Comparison of ENCODE assay signal across 8 mouse cellular contexts in the genomic region with DNA sequence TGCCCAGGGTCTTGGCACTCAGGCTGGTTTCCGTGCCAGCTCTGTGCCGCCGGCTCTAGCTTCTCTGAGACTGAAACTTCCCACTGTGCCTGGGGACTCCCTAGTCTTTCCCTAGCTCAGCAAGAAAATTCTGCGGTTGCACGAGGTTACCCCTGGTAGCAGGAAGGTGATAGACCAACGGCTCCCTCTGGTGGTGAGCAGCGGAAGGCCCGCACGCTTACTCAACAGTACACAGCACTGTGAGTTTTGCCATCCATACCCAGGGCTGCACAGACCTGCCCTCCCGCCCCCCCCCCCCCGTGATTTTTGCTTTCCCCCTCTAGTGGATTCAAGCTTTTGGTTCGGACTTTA. TPM values are rescaled to one million over a fixed set of nuclear protein-coding genes. Genes with fewer than 3 reads are reported as not detected.
DNase-seq lines count a peak whose midpoint lies in the region; ATAC-seq lines count a peak whose summit lies in the region.

No protein-coding gene starts in this region.

- H3K27ac ChIP-seq in embryonic facial prominence, embryonic 14.5 days (replicated peaks; ENCODE audit: low read depth, low read length): no peak overlapping the region
- peak overlapping the region; percentile 49 for H3K27ac ChIP-seq in heart, embryonic 10.5 days
- H3K27ac ChIP-seq in kidney, embryonic 14.5 days (ENCODE audit: low read depth, low read length): no peak overlapping the region

- WGBS in embryonic facial prominence, embryonic 14.5 days: 1% methylated on average over 12 of the region's 12 CpGs
- 1% methylated on average over 12 of the region's 12 CpGs for WGBS in heart, embryonic 10.5 days
- WGBS in kidney, embryonic 14.5 days: 0% methylated on average over 12 of the region's 12 CpGs

- peaks cover 49% of the 10 kb centered on the region for H3K4me1 ChIP-seq in embryonic facial prominence, embryonic 14.5 days (ENCODE audit: control insufficient read depth, insufficient read depth, low read length)
- H3K4me1 ChIP-seq in heart, embryonic 10.5 days: peaks cover 56% of the 10 kb centered on the region
- H3K4me1 ChIP-seq in kidney, embryonic 14.5 days (ENCODE audit: control insufficient read depth, insufficient read depth, low read length): peaks cover 48% of the 10 kb centered on the region

- ATAC-seq in embryonic facial prominence, embryonic 14.5 days (ENCODE audit: low read depth): peak; percentile 91
- peak; percentile 75 for ATAC-seq in kidney, embryonic 14.5 days (ENCODE audit: low FRiP score, low TSS enrichment)

- peak overlapping the region; percentile 19; the same call in 1 of the 2 replicates for H3K9ac ChIP-seq in embryonic facial prominence, embryonic 14.5 days (ENCODE audit: low read depth, low read length)
- H3K9ac ChIP-seq in kidney, embryonic 14.5 days (ENCODE audit: low read depth, low read length): peak overlapping the region; percentile 1; the same call in 1 of the 2 replicates

- no peaks in the 10 kb centered on the region for H3K36me3 ChIP-seq in embryonic facial prominence, embryonic 14.5 days (ENCODE audit: control insufficient read depth, insufficient read depth, low read length)
- H3K36me3 ChIP-seq in heart, embryonic 10.5 days: no peaks in the 10 kb centered on the region
- no peaks in the 10 kb centered on the region for H3K36me3 ChIP-seq in kidney, embryonic 14.5 days (ENCODE audit: control insufficient read depth, insufficient read depth, low read length)

- DNase-seq in 3T3-L1 (ENCODE audit: low read depth, low spot score) (peak; percentile 96), liver (peak; percentile 89)
- DNase-seq in adrenal gland, postnatal 36 days: peak; percentile 92 to 94
- peak; percentile 95 for DNase-seq in embryonic facial prominence, embryonic 14.5 days (ENCODE audit: low spot score)
- DNase-seq in heart, embryonic 10.5 days (ENCODE audit: low spot score): peak; percentile 93
- peak; percentile 71 to 89 for DNase-seq in monocyte, adult 2 months (ENCODE audit: low read depth in 1 of 2, low spot score in 2 of 2)
- peak; percentile 80 to 90 for DNase-seq in spleen, postnatal 14 days (ENCODE audit: low spot score in 2 of 2)

- H3K4me2 ChIP-seq in embryonic facial prominence, embryonic 14.5 days (ENCODE audit: low read depth, low read length): peak overlapping the region; percentile 21; the same call in 1 of the 2 replicates
- H3K4me2 ChIP-seq in kidney, embryonic 14.5 days (replicated peaks; ENCODE audit: low read depth, low read length): 0 out of 2 replicates have a peak overlapping the region, but pooled peaks have one; percentile 21

- no peak overlapping the region for H3K4me3 ChIP-seq in embryonic facial prominence, embryonic 14.5 days (ENCODE audit: low read depth, low read length)
- no peak overlapping the region for H3K4me3 ChIP-seq in heart, embryonic 10.5 days
- H3K4me3 ChIP-seq in kidney, embryonic 14.5 days (ENCODE audit: low read length): no peak overlapping the region

- H3K9me3 ChIP-seq in embryonic facial prominence, embryonic 14.5 days (ENCODE audit: control insufficient read depth, low read length): no peaks in the 10 kb centered on the region
- H3K9me3 ChIP-seq in heart, embryonic 10.5 days: no peaks in the 10 kb centered on the region
- H3K9me3 ChIP-seq in kidney, embryonic 14.5 days (ENCODE audit: control insufficient read depth, low read length): no peaks in the 10 kb centered on the region

- no peaks in the 10 kb centered on the region for H3K27me3 ChIP-seq in embryonic facial prominence, embryonic 14.5 days (replicated peaks; ENCODE audit: control insufficient read depth, insufficient read depth, low read length)
- peaks cover 4% of the 10 kb centered on the region; the same call in 1 of the 2 replicates for H3K27me3 ChIP-seq in heart, embryonic 10.5 days (ENCODE audit: insufficient read depth, poor library complexity, severe bottlenecking)
- H3K27me3 ChIP-seq in kidney, embryonic 14.5 days (ENCODE audit: control insufficient read depth, insufficient read depth, low read length): no peaks in the 10 kb centered on the region

RNA-seq across cellular contexts. Expression of gene Rplp0, which starts 20.6 kb away (rescaled TPM):
- 100 to 1,000 TPM; 829 to 906 TPM for total RNA-seq in adrenal gland, postnatal 36 days (2021)
- polyA plus RNA-seq in embryonic facial prominence, embryonic 14.5 days (2014; fragmentation: Nextera tagmentation; extraction: Ambion mirVana): 1,928 and 1,996 TPM in 2 replicates
- 1,223 and 1,345 TPM in 2 replicates for polyA plus RNA-seq in heart, embryonic 10.5 days (2016; fragmentation: Nextera tagmentation; extraction: Ambion mirVana)
- polyA plus RNA-seq in kidney, embryonic 14.5 days (2014; fragmentation: Nextera tagmentation; extraction: Ambion mirVana): 1,879 and 2,111 TPM in 2 replicates

RNA-seq across cellular contexts. Expression of gene Gcn1l1, which starts 26.4 kb away (rescaled TPM):
- total RNA-seq in adrenal gland, postnatal 36 days (2021): 10 to 100 TPM; 53.9 to 69.5 TPM
- 40.3 and 41.9 TPM in 2 replicates for polyA plus RNA-seq in embryonic facial prominence, embryonic 14.5 days (2014; fragmentation: Nextera tagmentation; extraction: Ambion mirVana)
- polyA plus RNA-seq in heart, embryonic 10.5 days (2016; fragmentation: Nextera tagmentation; extraction: Ambion mirVana): 47.8 and 49.8 TPM in 2 replicates
- 44.3 and 56.0 TPM in 2 replicates for polyA plus RNA-seq in kidney, embryonic 14.5 days (2014; fragmentation: Nextera tagmentation; extraction: Ambion mirVana)

RNA-seq across cellular contexts. Expression of gene Pxn, which starts 32.2 kb away (rescaled TPM):
- total RNA-seq in adrenal gland, postnatal 36 days (2021): 10 to 100 TPM; 33.5 to 54.2 TPM
- 28.6 and 28.8 TPM in 2 replicates for polyA plus RNA-seq in embryonic facial prominence, embryonic 14.5 days (2014; fragmentation: Nextera tagmentation; extraction: Ambion mirVana)
- 30.3 and 31.9 TPM in 2 replicates for polyA plus RNA-seq in heart, embryonic 10.5 days (2016; fragmentation: Nextera tagmentation; extraction: Ambion mirVana)
- 21.9 and 22.4 TPM in 2 replicates for polyA plus RNA-seq in kidney, embryonic 14.5 days (2014; fragmentation: Nextera tagmentation; extraction: Ambion mirVana)

RNA-seq across cellular contexts. Expression of gene Sirt4, which starts 54.1 kb away (rescaled TPM):
- 10 to 100 TPM; 20.8 to 22.6 TPM for total RNA-seq in adrenal gland, postnatal 36 days (2021)
- polyA plus RNA-seq in embryonic facial prominence, embryonic 14.5 days (2014; fragmentation: Nextera tagmentation; extraction: Ambion mirVana): 13.9 and 20.3 TPM in 2 replicates
- polyA plus RNA-seq in heart, embryonic 10.5 days (2016; fragmentation: Nextera tagmentation; extraction: Ambion mirVana): 18.7 and 19.0 TPM in 2 replicates
- polyA plus RNA-seq in kidney, embryonic 14.5 days (2014; fragmentation: Nextera tagmentation; extraction: Ambion mirVana): 16.4 and 20.9 TPM in 2 replicates
